Mouse (Mus musculus): Measurements from ENCODE around the gene Olfr1423. TPM values are rescaled to one million over a fixed set of nuclear protein-coding genes. Genes with fewer than 3 reads are reported as not detected.
"Not testable (repeated sequence)": the region's sequence is repeated elsewhere in the genome, so short reads cannot be mapped to it uniquely, and the experiment has no call there.

The Olfr1423 gene
- polyA plus RNA-seq, 1 experiment from 2014 or later = not detected

GRCm38 (mm10) chr19:11992034-11992433 lies 49.1 kb downstream of the Olfr1423 start:
- H3K4me1 ChIP-seq (replicated peaks; ENCODE audit: control insufficient read depth, insufficient read depth, low read length) = 0 out of 2 replicates have a peak, but pooled peaks cover 4% of the 10 kb centered on the region
- H3K9ac ChIP-seq (ENCODE audit: low read depth, low read length) = no peak overlapping the region
- peaks cover 51% of the 10 kb centered on the region for H3K36me3 ChIP-seq (ENCODE audit: control insufficient read depth, insufficient read depth)
- no peaks in the 10 kb centered on the region for H3K9me3 ChIP-seq (ENCODE audit: control insufficient read depth)
- H3K27me3 ChIP-seq (replicated peaks; ENCODE audit: control insufficient read depth, insufficient read depth, low read length) = no peaks in the 10 kb centered on the region
- no peak overlapping the region for H3K4me2 ChIP-seq (replicated peaks; ENCODE audit: low read depth)
- no peak for TF ChIP-seq CTCF (IDR thresholded peaks at IDR 0.05; ENCODE audit: low read depth)
- WGBS = 89% methylated on average over 9 of the region's 9 CpGs
- H3K4me3 ChIP-seq (ENCODE audit: low read depth, low read length) = no peak overlapping the region
- no peak overlapping the region for H3K27ac ChIP-seq (ENCODE audit: low read depth, low read length)
- ATAC-seq = no peak

- Histone ChIP-seq H3K27ac (ENCODE audit: low read depth, low read length) (no peak overlapping the region), H3K4me2 (replicated peaks; ENCODE audit: low read depth) (no peak overlapping the region), H3K4me1 (replicated peaks; ENCODE audit: control insufficient read depth, insufficient read depth, low read length) (no peaks in the 10 kb centered on the region), H3K4me3 (ENCODE audit: low read depth, low read length) (no peak overlapping the region), H3K9ac (ENCODE audit: low read depth, low read length) (no peak overlapping the region), H3K9me3 (ENCODE audit: control insufficient read depth) (no peaks in the 10 kb centered on the region), H3K36me3 (ENCODE audit: control insufficient read depth, insufficient read depth) (peaks cover 70% of the 10 kb centered on the region), H3K27me3 (replicated peaks; ENCODE audit: control insufficient read depth, insufficient read depth, low read length) (no peaks in the 10 kb centered on the region)
- 94% methylated on average over 7 of the region's 7 CpGs for WGBS
- ATAC-seq = no peak
- TF ChIP-seq CTCF (IDR thresholded peaks at IDR 0.05; ENCODE audit: low read depth) = no peak
Observed at GRCm38 (mm10) chr19:11989334-11989733, 51.8 kb downstream of the Olfr1423 start.

GRCm38 (mm10) chr19:11987841-11988240 lies 53.3 kb downstream of the Olfr1423 start:
- WGBS = 85% methylated on average over 3 of the region's 3 CpGs
- Histone ChIP-seq H3K9me3 (ENCODE audit: control insufficient read depth) (no peaks in the 10 kb centered on the region), H3K4me3 (ENCODE audit: low read depth, low read length) (no peak overlapping the region), H3K4me2 (replicated peaks; ENCODE audit: low read depth) (no peak overlapping the region), H3K36me3 (ENCODE audit: control insufficient read depth, insufficient read depth) (peaks cover 84% of the 10 kb centered on the region), H3K27me3 (replicated peaks; ENCODE audit: control insufficient read depth, insufficient read depth, low read length) (no peaks in the 10 kb centered on the region), H3K9ac (ENCODE audit: low read depth, low read length) (no peak overlapping the region), H3K27ac (ENCODE audit: low read depth, low read length) (no peak overlapping the region), H3K4me1 (replicated peaks; ENCODE audit: control insufficient read depth, insufficient read depth, low read length) (no peaks in the 10 kb centered on the region)
- ATAC-seq = no peak
- no peak; the same call in 1 of the 2 replicates for TF ChIP-seq CTCF (IDR thresholded peaks at IDR 0.05; ENCODE audit: low read depth)

GRCm38 (mm10) chr19:11984614-11985013 lies 56.5 kb downstream of the Olfr1423 start:
- not testable (repeated sequence) for H3K27ac ChIP-seq (ENCODE audit: low read depth, low read length); H3K4me1 ChIP-seq (replicated peaks; ENCODE audit: control insufficient read depth, insufficient read depth, low read length); H3K27me3 ChIP-seq (replicated peaks; ENCODE audit: control insufficient read depth, insufficient read depth, low read length); H3K4me2 ChIP-seq (replicated peaks; ENCODE audit: low read depth); ATAC-seq; H3K4me3 ChIP-seq (ENCODE audit: low read depth, low read length); H3K9me3 ChIP-seq (ENCODE audit: control insufficient read depth); H3K9ac ChIP-seq (ENCODE audit: low read depth, low read length)
- 75% methylated on average over 5 of the region's 5 CpGs for WGBS
- H3K36me3 ChIP-seq (ENCODE audit: control insufficient read depth, insufficient read depth) = peaks cover 90% of the 10 kb centered on the region

Other genes with a start within 250 kb of the Olfr1423 start
- gene Stx3, start 221.9 kb downstream of the Olfr1423 start, polyA plus RNA-seq (2015; fragmentation: Nextera tagmentation; extraction: Ambion mirVana) = 125 and 137 TPM in 2 replicates
- 0.08 TPM in 1 of 2 replicates, not detected in the other for gene Olfr1417, start 202.1 kb downstream of the Olfr1423 start, polyA plus RNA-seq (2015; fragmentation: Nextera tagmentation; extraction: Ambion mirVana)
- not detected in 2 replicates for gene Olfr1418, start 180.3 kb downstream of the Olfr1423 start, polyA plus RNA-seq (2015; fragmentation: Nextera tagmentation; extraction: Ambion mirVana)
- gene Olfr1419, start 166.2 kb downstream of the Olfr1423 start, polyA plus RNA-seq (2015; fragmentation: Nextera tagmentation; extraction: Ambion mirVana) = not detected in 2 replicates
- 0.05 TPM in 1 of 2 replicates, not detected in the other for gene Olfr1420, start 154.8 kb downstream of the Olfr1423 start, polyA plus RNA-seq (2015; fragmentation: Nextera tagmentation; extraction: Ambion mirVana)
- gene Patl1, start 128.9 kb downstream of the Olfr1423 start, polyA plus RNA-seq (2015; fragmentation: Nextera tagmentation; extraction: Ambion mirVana) = 8.4 and 9.3 TPM in 2 replicates
- 6.2 and 6.9 TPM in 2 replicates for gene Osbp, start 75.4 kb downstream of the Olfr1423 start, polyA plus RNA-seq (2015; fragmentation: Nextera tagmentation; extraction: Ambion mirVana)
- gene Olfr1424, start 21.4 kb upstream of the Olfr1423 start, polyA plus RNA-seq (2015; fragmentation: Nextera tagmentation; extraction: Ambion mirVana) = not detected in 2 replicates
- gene Olfr1425, start 36.4 kb upstream of the Olfr1423 start, polyA plus RNA-seq (2015; fragmentation: Nextera tagmentation; extraction: Ambion mirVana) = not detected in 2 replicates
- gene Olfr1426, start 50.7 kb upstream of the Olfr1423 start, polyA plus RNA-seq (2015; fragmentation: Nextera tagmentation; extraction: Ambion mirVana) = not detected in 2 replicates
- gene Olfr1427, start 62.0 kb upstream of the Olfr1423 start, polyA plus RNA-seq (2015; fragmentation: Nextera tagmentation; extraction: Ambion mirVana) = not detected in 2 replicates
- not detected in 2 replicates for gene Olfr1428, start 74.6 kb upstream of the Olfr1423 start, polyA plus RNA-seq (2015; fragmentation: Nextera tagmentation; extraction: Ambion mirVana)
- gene Olfr76, start 81.9 kb upstream of the Olfr1423 start, polyA plus RNA-seq (2015; fragmentation: Nextera tagmentation; extraction: Ambion mirVana) = not detected in 2 replicates
- 0.05 TPM in 1 of 2 replicates, not detected in the other for gene Olfr1555-ps1, start 128.8 kb upstream of the Olfr1423 start, polyA plus RNA-seq (2015; fragmentation: Nextera tagmentation; extraction: Ambion mirVana)
- gene Olfr1431, start 159.3 kb upstream of the Olfr1423 start, polyA plus RNA-seq (2015; fragmentation: Nextera tagmentation; extraction: Ambion mirVana) = not detected in 2 replicates
- gene Olfr1432, start 191.3 kb upstream of the Olfr1423 start, polyA plus RNA-seq (2015; fragmentation: Nextera tagmentation; extraction: Ambion mirVana) = not detected in 2 replicates
- gene Olfr262, start 200.3 kb upstream of the Olfr1423 start, polyA plus RNA-seq (2015; fragmentation: Nextera tagmentation; extraction: Ambion mirVana) = not detected in 2 replicates
- gene Olfr235, start 219.7 kb upstream of the Olfr1423 start, polyA plus RNA-seq (2015; fragmentation: Nextera tagmentation; extraction: Ambion mirVana) = not detected in 2 replicates
- gene Olfr1434, start 238.5 kb upstream of the Olfr1423 start, polyA plus RNA-seq (2015; fragmentation: Nextera tagmentation; extraction: Ambion mirVana) = not detected in 2 replicates

Measured in intestine, postnatal 0 days (tissue).